Mouse (Mus musculus): ENCODE data around the gene Pccb. TPM values are rescaled to one million over a fixed set of nuclear protein-coding genes. Genes with fewer than 3 reads are reported as not detected.

Gene Pccb
- total RNA-seq, 2 experiments from 2014 or later, result 18.7 to 21.4 TPM

DNA sequence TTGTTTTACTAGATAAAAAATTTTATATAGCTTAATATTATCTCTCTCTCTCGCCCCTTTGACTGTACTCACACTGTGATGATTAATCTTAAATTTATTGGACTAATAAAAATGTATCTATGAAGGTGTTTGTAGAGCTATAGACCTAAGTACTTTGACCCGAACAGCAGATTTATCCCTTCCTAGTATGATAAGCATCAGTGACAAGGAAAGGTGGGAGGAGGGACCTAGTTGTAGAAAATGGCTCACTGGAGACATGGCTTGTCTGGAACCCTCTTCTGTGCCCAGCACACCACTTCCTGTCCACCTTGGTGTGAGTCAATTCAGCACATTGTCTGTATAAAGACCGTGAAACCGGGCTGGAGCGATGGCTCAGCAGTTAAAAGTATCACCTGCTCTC lies 44.1 kb downstream of the Pccb start:
- ATAC-seq (replicated peaks; ENCODE audit: poor library complexity, severe bottlenecking), result no peak

DNA sequence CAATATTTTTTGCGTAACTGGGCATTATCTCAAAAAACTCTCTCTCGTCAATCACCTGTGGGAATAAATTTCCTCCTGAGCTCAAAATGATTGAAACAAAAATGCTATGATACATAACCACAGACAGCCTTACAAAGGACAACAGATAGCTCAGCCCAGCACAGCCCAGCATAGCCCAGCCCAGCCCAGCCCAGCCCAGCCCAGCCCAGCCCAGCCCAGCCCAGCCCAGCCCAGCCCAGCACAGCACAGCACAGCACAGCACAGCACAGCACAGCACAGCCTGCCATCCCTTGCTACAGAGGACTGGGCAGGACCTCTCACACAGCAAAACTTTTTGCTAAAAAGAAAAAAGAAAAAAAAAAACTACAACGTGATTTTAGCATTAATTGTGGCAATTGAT lies 46.8 kb downstream of the Pccb start:
- ATAC-seq (replicated peaks; ENCODE audit: poor library complexity, severe bottlenecking), result no peak

DNA sequence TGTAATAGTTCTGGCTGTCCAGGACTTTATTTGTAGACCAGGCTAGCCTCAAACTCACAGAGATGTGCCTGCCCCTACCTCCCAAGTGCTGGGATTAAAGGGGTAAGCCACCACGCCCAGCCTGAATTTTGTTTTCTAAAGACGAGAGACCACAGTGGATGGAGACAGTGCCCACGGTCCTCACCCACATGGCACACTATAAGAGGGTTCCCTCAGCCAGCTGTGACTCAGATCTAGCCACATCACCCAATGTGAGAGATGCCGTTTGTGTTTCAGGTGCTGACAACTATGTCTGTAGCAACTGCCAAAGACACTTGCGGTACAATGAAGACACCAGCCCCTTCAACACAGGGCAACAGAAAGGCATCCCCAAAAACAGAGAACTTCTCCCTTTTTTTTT lies 47.7 kb downstream of the Pccb start:
- ATAC-seq (replicated peaks; ENCODE audit: poor library complexity, severe bottlenecking), result no peak

DNA sequence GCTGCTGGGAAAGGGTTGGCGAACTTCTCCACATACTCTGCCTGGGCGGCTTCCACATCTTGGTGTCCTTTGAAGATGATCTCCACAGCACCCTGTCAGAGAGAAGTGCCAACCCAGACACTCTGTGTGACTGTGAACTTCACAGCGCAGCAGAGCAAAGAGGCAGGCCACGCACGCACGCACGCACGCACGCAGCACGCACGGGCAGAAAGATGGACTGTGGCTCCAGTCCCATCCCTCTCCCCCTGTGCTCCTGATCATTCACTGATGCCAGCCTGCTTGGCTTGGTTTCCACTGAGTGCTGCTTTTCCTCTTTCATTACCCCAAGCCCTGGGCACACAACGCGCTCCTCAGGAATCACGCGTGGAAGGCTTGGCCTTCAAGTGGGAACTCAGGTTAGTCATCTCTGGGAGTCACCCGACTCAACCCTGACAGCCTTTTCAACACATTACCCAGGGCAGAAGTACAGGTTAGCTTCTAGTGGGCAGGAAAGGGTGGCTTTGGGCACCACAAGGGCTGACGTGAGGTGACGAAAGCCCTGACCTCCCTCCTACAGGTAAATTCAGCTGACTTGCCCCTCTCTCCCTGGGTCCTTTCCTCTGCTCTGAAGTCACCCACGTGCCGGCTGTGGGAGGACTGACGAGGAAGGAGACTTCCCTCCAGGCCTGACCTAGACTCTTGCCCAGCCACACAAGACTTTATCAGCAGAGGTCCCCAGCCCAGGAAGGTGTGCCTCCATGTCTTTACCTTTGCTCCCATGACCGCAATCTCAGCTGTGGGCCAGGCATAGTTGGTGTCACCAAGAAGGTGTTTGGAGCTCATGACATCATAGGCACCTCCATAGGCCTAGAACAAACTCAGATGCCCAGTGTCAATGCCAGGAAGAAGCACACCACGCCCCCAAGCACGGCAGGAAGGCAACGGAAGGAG lies 50.1 kb downstream of the Pccb start:
- no peak for ATAC-seq (replicated peaks; ENCODE audit: poor library complexity, severe bottlenecking)

DNA sequence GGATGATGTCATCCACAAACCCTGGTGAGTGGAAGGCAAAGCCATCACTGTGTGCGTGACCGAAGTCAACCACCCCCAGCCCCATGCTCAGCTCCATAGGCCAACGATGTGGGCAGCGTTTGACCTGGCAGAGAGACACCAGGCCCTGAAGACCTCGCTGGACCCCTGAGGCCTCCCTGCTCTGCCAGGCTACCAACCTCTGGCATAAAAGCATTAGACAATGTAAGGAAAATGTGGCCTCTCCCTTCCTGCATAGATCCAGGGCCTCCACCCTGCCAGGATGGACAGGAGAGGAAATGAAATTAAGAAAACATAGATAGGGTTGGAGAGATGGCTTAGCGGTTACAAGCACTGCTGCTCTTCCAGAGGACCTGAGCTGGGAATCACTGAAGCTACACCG lies 51.9 kb downstream of the Pccb start:
- no peak for ATAC-seq (replicated peaks; ENCODE audit: poor library complexity, severe bottlenecking)

DNA sequence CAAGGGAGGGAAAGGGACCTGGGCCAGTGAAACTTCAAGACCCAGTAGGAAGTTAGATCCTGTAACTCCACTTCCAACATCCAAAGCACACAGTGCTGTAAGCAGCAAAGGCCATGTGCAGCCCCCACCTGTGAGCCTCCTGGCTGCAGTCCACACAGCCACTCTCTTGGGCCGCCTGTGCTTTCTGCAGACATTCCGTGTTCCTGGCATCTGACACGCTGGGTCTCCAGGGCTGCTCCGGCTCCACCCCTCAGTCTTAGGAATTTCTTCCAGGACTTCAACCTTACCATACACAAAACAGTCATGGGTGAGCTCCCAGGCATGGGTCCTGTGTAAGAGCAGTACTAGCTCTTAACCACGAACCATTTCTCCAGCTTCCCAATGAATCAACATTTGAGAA lies 55.4 kb downstream of the Pccb start:
- ATAC-seq (replicated peaks; ENCODE audit: poor library complexity, severe bottlenecking), result no peak

DNA sequence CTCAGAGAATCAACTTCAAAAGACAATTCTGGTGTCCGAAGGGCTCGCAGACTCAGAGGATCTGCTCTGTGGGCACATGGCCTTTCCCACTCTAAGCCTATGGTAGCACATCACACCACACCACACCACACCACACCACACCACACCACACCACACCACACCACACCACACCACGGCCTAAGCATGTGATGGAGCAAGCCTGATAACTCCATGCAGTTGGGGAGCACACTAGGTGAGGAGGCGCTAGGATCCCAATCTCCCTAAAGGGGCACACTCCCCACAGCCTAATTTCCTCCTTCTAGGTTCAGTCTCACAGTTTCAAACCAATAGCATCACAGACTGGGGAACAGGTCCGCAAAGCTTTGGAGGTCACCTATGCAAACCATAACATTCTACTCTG lies 56.0 kb downstream of the Pccb start:
- ATAC-seq (replicated peaks; ENCODE audit: poor library complexity, severe bottlenecking), result no peak

DNA sequence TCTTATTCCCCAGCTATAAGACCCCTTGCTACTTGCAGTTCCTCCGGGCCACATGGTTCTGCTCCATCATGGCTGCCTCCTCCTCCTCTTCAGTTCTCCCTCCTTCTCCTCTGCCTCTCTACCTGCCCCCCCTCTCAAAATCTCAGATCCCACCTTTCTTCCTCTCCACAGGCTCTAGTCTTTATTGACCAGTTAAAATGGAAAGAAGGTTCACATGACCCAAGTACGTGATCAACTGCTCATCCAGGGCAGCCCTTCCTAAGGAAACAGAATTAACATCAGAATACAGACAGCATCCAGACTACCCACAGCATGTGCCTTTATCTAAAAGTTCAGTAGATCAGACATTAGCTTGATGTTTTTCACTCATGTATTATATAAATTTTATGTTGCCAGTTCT lies 65.2 kb downstream of the Pccb start:
- no peak for ATAC-seq (replicated peaks; ENCODE audit: poor library complexity, severe bottlenecking)

DNA sequence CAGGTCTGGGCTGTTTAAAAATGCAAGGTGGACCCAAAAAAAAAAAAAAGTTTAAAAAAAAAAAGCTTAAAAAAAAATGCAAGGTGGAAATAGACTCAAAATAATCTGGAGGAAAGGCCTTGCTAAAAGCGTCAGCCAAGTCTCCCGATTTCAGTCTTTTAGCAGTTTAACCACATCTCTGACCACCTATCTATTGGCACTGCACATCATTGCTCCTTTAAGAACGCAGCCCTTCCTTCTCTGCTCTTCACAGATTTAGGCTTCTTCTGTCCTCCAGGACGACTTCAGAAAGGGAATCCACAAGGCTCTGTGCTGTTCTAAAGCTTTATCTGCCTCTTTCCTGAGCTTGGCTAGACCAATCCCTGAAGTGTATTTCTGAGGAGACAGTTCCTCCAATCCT lies 70.6 kb downstream of the Pccb start:
- no peak for ATAC-seq (replicated peaks; ENCODE audit: poor library complexity, severe bottlenecking)

DNA sequence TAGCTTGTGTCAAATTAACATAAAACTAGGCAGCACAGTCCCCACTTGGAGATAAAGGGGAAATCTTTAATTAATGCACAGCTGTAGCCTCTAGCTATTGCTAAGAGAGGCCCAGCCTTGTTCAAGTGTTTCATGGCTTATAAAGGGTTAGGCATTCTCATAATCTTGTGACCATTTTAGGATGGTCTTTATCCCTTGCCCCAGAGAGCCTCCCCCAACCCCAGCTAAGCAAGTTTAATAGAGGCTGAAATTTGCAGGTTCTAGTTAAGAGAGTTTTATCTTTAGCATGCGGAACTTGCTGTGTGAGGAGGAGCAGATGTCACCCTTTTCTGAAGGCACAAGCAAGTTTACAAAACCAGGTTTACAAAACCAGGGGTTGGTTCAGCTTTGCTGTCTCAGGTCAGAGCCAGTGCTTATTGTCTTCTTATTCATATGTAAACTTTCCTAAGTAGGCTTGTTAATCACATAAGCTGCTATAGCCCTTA lies 71.2 kb downstream of the Pccb start:
- ATAC-seq (replicated peaks; ENCODE audit: poor library complexity, severe bottlenecking), result no peak

DNA sequence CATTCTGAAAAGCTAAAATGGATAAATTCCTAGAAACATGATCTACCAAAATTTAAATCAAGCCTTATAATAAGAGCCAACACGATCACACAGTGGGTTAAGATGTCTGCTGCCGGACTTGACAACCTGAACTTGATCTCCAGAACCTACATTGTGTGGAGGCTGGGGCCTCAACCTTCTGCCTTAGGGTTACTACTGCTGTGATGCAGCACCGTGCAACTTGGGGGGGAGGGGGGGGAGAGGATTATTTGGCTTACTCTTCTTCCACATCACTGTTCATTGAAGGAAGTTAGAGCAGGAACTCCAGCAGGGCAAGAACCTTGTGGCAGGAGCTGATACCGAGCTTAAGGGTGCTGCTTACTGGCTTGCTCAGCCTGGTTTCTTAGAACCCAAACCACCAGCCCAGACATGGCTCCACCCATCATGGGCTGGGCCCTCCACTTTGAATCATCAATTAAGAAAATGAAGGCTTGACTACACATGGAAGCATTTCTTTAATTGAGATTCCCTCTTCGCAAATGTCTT lies 71.7 kb downstream of the Pccb start:
- ATAC-seq (replicated peaks; ENCODE audit: poor library complexity, severe bottlenecking), result no peak

DNA sequence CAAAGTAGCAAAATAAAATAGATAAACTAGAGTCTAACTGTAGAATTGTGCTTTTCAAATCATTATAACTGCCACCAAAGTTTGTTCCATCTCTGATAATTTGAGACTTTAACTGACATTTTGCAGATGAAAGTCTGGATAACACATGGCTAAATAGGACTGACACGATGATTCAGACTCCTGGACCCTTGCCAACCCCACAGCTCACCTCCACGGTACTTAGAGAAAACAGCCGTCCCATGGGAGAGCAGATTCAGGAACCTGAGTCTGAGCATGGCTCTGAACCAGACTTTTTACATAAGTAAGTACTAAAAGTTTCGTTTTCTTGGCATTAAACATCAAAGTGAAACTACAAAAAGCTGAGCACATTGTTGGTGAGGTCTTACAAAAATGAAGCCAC lies 83.2 kb downstream of the Pccb start:
- ATAC-seq (replicated peaks; ENCODE audit: poor library complexity, severe bottlenecking), result no peak

DNA sequence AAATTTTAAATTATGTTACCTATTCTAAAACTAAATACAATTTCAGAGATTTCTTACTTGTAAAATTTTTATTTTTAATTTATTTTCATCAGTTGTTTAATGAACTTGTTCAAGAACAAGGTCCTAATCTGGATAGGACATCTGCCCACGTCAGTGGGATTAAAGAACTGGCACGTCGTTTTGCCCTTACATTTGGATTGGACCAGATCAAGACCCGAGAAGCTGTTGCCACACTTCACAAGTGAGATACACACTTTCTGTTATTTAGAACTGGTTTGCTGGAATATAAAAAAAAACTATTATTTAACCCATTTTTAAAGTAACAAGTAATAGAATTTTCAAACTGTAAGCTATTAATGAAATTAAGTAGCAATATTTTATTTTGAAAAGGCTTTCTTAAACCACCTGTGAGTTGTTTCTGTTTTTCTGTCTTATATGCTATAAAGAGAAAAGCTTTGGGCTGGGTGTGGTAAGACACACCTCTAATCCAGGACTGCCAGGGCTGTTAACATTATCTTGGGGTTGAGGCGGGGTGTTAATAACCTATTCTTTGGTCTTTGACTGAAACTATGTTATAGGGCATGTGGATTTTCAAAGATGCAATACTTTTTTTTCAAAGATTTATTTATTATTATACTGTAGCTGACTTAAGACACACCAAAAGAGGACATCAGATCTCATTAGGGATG lies 89.9 kb downstream of the Pccb start:
- no peak for ATAC-seq (replicated peaks; ENCODE audit: poor library complexity, severe bottlenecking)

DNA sequence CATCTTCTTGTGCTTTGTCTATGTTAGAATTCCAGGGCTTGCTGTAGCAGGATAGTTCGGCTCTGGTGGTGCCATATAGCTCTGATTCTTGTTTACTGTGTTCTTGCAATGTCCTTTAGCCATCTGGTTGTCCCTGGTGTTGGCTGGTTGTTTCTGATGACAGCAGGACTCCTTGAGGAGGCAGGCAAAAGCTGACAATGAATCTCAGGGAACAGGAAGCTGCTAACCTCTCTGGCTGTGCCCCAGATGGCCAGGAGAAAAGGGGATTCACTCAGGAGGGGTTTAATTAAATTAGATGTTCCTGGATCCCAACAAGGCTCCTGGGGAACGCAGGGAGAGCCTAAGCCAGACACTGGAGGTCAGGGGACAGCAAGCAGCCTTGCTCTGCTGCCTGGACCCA lies 92.7 kb downstream of the Pccb start:
- ATAC-seq (replicated peaks; ENCODE audit: poor library complexity, severe bottlenecking), result no peak

Other genes starting within 250 kb of the Pccb start
- 55.3 and 55.8 TPM in 2 replicates for gene Msl2, start 39.2 kb upstream of the Pccb start, total RNA-seq (2014; fragmentation: Nextera tagmentation)
- gene Msl2, start 39.2 kb upstream of the Pccb start, total RNA-seq (2017), result 38.0 and 47.4 TPM in 2 replicates
- 14.8 and 16.3 TPM in 2 replicates for gene Ppp2r3a, start 216.9 kb upstream of the Pccb start, total RNA-seq (2014; fragmentation: Nextera tagmentation)
- gene Ppp2r3a, start 216.9 kb upstream of the Pccb start, total RNA-seq (2017), result 5.5 and 10.0 TPM in 2 replicates